Mouse (Mus musculus) adrenal gland, adult (tissue): ENCODE measurements around the gene Tbx19.

Source experiments
- DNase-seq, 2 experiments: peaks; one replicate each; pipeline ENCODE4 v3.0.0; 2022 to 2023; ENCODE audit warnings: low spot score in 1 of 2; ENCODE audit not compliant: inconsistent age in 2 of 2

The Tbx19 gene

GRCm38 (mm10) chr1:165185116-165185515 lies 24.5 kb upstream of the Tbx19 start:
- peak; percentile 63 to 78 for DNase-seq

GRCm38 (mm10) chr1:165184178-165184577 lies 23.6 kb upstream of the Tbx19 start:
- DNase-seq, result no peak

- DNase-seq, result no peak
Observed at GRCm38 (mm10) chr1:165183400-165183799, 22.8 kb upstream of the Tbx19 start.

GRCm38 (mm10) chr1:165179321-165179720 lies 18.7 kb upstream of the Tbx19 start:
- no peak for DNase-seq

- no peak for DNase-seq
Observed at GRCm38 (mm10) chr1:165178075-165178474, 17.5 kb upstream of the Tbx19 start.

GRCm38 (mm10) chr1:165174059-165174616 lies 13.6 kb upstream of the Tbx19 start:
- no peak for DNase-seq

GRCm38 (mm10) chr1:165171277-165171676 lies 10.7 kb upstream of the Tbx19 start:
- DNase-seq, result no peak

GRCm38 (mm10) chr1:165170157-165170556 lies 9.6 kb upstream of the Tbx19 start:
- DNase-seq, result no peak

- DNase-seq, result no peak
Observed at GRCm38 (mm10) chr1:165169462-165169861, 8.9 kb upstream of the Tbx19 start.

- DNase-seq, result no peak
Observed at GRCm38 (mm10) chr1:165164920-165165319, 4.3 kb upstream of the Tbx19 start.

- DNase-seq, result no peak
Observed at GRCm38 (mm10) chr1:165158841-165159240, 1.7 kb downstream of the Tbx19 start.

- no peak for DNase-seq
Observed at GRCm38 (mm10) chr1:165154162-165154561, 6.4 kb downstream of the Tbx19 start.

GRCm38 (mm10) chr1:165151216-165151615 lies 9.4 kb downstream of the Tbx19 start:
- DNase-seq, result no peak

GRCm38 (mm10) chr1:165142343-165142916 lies 18.1 kb downstream of the Tbx19 start:
- DNase-seq, result no peak

- DNase-seq, result no peak
Observed at GRCm38 (mm10) chr1:165140227-165140626, 20.3 kb downstream of the Tbx19 start.

GRCm38 (mm10) chr1:165133858-165134257 lies 26.7 kb downstream of the Tbx19 start:
- no peak for DNase-seq

- DNase-seq, result no peak
Observed at GRCm38 (mm10) chr1:165133279-165133678, 27.3 kb downstream of the Tbx19 start.

- peak; percentile 66 to 94 for DNase-seq
Observed at GRCm38 (mm10) chr1:165132187-165132877, 28.2 kb downstream of the Tbx19 start.

- no peak for DNase-seq
Observed at GRCm38 (mm10) chr1:165129573-165129972, 31.0 kb downstream of the Tbx19 start.

GRCm38 (mm10) chr1:165121096-165121495 lies 39.5 kb downstream of the Tbx19 start:
- DNase-seq, result no peak

- peak; percentile 85 to 92 for DNase-seq
Observed at GRCm38 (mm10) chr1:165120349-165120898, 40.1 kb downstream of the Tbx19 start.

- DNase-seq, result peak in 1 of 2 experiments; percentile 43
Observed at GRCm38 (mm10) chr1:165119760-165120159, 40.8 kb downstream of the Tbx19 start.
